Mouse (Mus musculus) intestine, embryonic 15.5 days (tissue): ENCODE measurements around the gene Acbd3. TPM values are rescaled to one million over a fixed set of nuclear protein-coding genes. Genes with fewer than 3 reads are reported as not detected.

ENCODE experiments used
- ATAC-seq: fragments of 200-750 bp; cut with Nextera tagmentation; 2 replicates; pipeline ENCODE4 v1.8.0; 2017; ENCODE audit warnings: moderate TSS enrichment, moderate library complexity
- H3K27ac ChIP-seq: fragments of 300-500 bp; sonication (generic); 2 replicates; pipeline ENCODE4 v1.5.1; 2015; ENCODE audit warnings: mild to moderate bottlenecking, inconsistent platforms
- H3K27me3 ChIP-seq: fragments of 300-500 bp; sonication (generic); replicated peaks from 2 replicates; pipeline ENCODE4 v1.6.1; 2015; ENCODE audit warnings: inconsistent platforms
- H3K36me3 ChIP-seq: fragments of 300-500 bp; sonication (generic); 2 replicates; pipeline ENCODE4 v1.6.1; 2015; ENCODE audit warnings: inconsistent platforms
- H3K4me1 ChIP-seq: fragments of 300-500 bp; sonication (generic); replicated peaks from 2 replicates; pipeline ENCODE4 v1.6.1; 2015; ENCODE audit warnings: inconsistent platforms
- H3K4me2 ChIP-seq: fragments of 300-500 bp; sonication (generic); replicated peaks from 2 replicates; pipeline ENCODE4 v1.6.1; 2015; ENCODE audit warnings: mild to moderate bottlenecking, inconsistent platforms
- H3K4me3 ChIP-seq: fragments of 300-500 bp; sonication (generic); replicated peaks from 2 replicates; pipeline ENCODE4 v1.5.1; 2015; ENCODE audit warnings: inconsistent platforms
- H3K9ac ChIP-seq: fragments of 300-500 bp; sonication (generic); 2 replicates; pipeline ENCODE4 v1.6.1; 2015; ENCODE audit warnings: inconsistent platforms
- H3K9me3 ChIP-seq: fragments of 300-500 bp; sonication (generic); 2 replicates; pipeline ENCODE4 v1.6.1; 2016; ENCODE audit warnings: inconsistent platforms
- WGBS: fragments of 180-500 bp; shearing (Covaris S2); methylation state at CpG from one replicate; pipeline ENCODE4 v1.1.7; 2015; 5-methylcytosine and 5-hydroxymethylcytosine counted together
- polyA plus RNA-seq: library from polyadenylated mRNA; unstranded; fragments of >200 nt; fragmentation: Nextera tagmentation; extraction: Ambion mirVana; gene quantifications from 2 replicates; pipeline ENCODE4 v1.2.1, GENCODE M21; 2015

Acbd3 gene
- polyA plus RNA-seq, 1 experiment from 2014 or later: 18.8 TPM

GRCm38 (mm10) chr1:180723701-180724238 is 2.1 kb upstream of the Acbd3 start:
- no peak overlapping the region for H3K27ac ChIP-seq
- 22% methylated on average over 1 of the region's 1 CpGs for WGBS

GRCm38 (mm10) chr1:180726183-180726582 is 340 bp downstream of the Acbd3 start:
- Histone ChIP-seq H3K27me3 (no peaks in the 10 kb centered on the region), H3K27ac (peak overlapping the region; percentile 89), H3K36me3 (no peaks in the 10 kb centered on the region), H3K4me2 (peak overlapping the region; percentile 74), H3K4me3 (peak overlapping the region; percentile 100), H3K4me1 (no peaks in the 10 kb centered on the region; the same call in none of the 2 replicates), H3K9ac (peak overlapping the region; percentile 99), H3K9me3 (no peaks in the 10 kb centered on the region)
- WGBS: under 1% methylated on average over 42 of the region's 42 CpGs
- ATAC-seq: peak; percentile 83

More at GRCm38 (mm10) chr1:180723701-180724238, 2.1 kb upstream of the Acbd3 start:
- no peak overlapping the region for H3K4me3 ChIP-seq
- H3K4me2 ChIP-seq: no peak overlapping the region
- H3K36me3 ChIP-seq: no peaks in the 10 kb centered on the region
- no peaks in the 10 kb centered on the region for H3K27me3 ChIP-seq
- H3K4me1 ChIP-seq: no peaks in the 10 kb centered on the region; the same call in 1 of the 2 replicates
- no peak overlapping the region for H3K9ac ChIP-seq
- no peak for ATAC-seq
- no peaks in the 10 kb centered on the region for H3K9me3 ChIP-seq

GRCm38 (mm10) chr1:180729231-180729630 is 3.4 kb downstream of the Acbd3 start:
- ATAC-seq: no peak
- H3K4me3 ChIP-seq: no peak overlapping the region
- H3K27ac ChIP-seq: no peak overlapping the region
- H3K4me2 ChIP-seq: no peak overlapping the region
- no peaks in the 10 kb centered on the region for H3K9me3 ChIP-seq
- H3K9ac ChIP-seq: no peak overlapping the region
- H3K4me1 ChIP-seq: no peaks in the 10 kb centered on the region; the same call in none of the 2 replicates
- 92% methylated on average over 3 of the region's 3 CpGs for WGBS
- H3K27me3 ChIP-seq: no peaks in the 10 kb centered on the region
- H3K36me3 ChIP-seq: peaks cover under 1% of the 10 kb centered on the region; the same call in 1 of the 2 replicates

GRCm38 (mm10) chr1:180747827-180748226 is 22.0 kb downstream of the Acbd3 start:
- Histone ChIP-seq H3K27me3 (no peaks in the 10 kb centered on the region), H3K4me2 (no peak overlapping the region), H3K9ac (no peak overlapping the region), H3K27ac (no peak overlapping the region), H3K36me3 (peaks cover 43% of the 10 kb centered on the region), H3K9me3 (no peaks in the 10 kb centered on the region), H3K4me3 (no peak overlapping the region), H3K4me1 (no peaks in the 10 kb centered on the region)
- no peak for ATAC-seq

- H3K27me3 ChIP-seq: no peaks in the 10 kb centered on the region
- peaks cover 23% of the 10 kb centered on the region for H3K36me3 ChIP-seq
- peak; percentile 56; the same call in 1 of the 2 replicates for ATAC-seq
- H3K27ac ChIP-seq: no peak overlapping the region
- H3K9me3 ChIP-seq: no peaks in the 10 kb centered on the region
- H3K9ac ChIP-seq: no peak overlapping the region
- no peak overlapping the region for H3K4me3 ChIP-seq
- no peak overlapping the region for H3K4me2 ChIP-seq
- H3K4me1 ChIP-seq: no peaks in the 10 kb centered on the region
- WGBS: 87% methylated on average over 11 of the region's 11 CpGs
These were observed 26.3 kb downstream of the Acbd3 start for GRCm38 (mm10) chr1:180752115-180752514.

- no peaks in the 10 kb centered on the region for H3K9me3 ChIP-seq
These were observed 28.5 kb downstream of the Acbd3 start for GRCm38 (mm10) chr1:180754376-180754775.

GRCm38 (mm10) chr1:180756711-180757110 is 30.9 kb downstream of the Acbd3 start:
- Histone ChIP-seq H3K4me1 (no peaks in the 10 kb centered on the region; the same call in 1 of the 2 replicates), H3K27ac (no peak overlapping the region), H3K9ac (no peak overlapping the region), H3K27me3 (no peaks in the 10 kb centered on the region), H3K4me3 (no peak overlapping the region), H3K9me3 (no peaks in the 10 kb centered on the region), H3K36me3 (peaks cover 15% of the 10 kb centered on the region), H3K4me2 (no peak overlapping the region)
- ATAC-seq: no peak
- WGBS: 98% methylated on average over 2 of the region's 2 CpGs

More at GRCm38 (mm10) chr1:180754376-180754775, 28.5 kb downstream of the Acbd3 start:
- Histone ChIP-seq H3K27me3 (no peaks in the 10 kb centered on the region), H3K4me2 (no peak overlapping the region), H3K9ac (no peak overlapping the region), H3K27ac (no peak overlapping the region), H3K4me3 (no peak overlapping the region), H3K4me1 (no peaks in the 10 kb centered on the region; the same call in 1 of the 2 replicates), H3K36me3 (peaks cover 16% of the 10 kb centered on the region)
- WGBS: 90% methylated on average over 8 of the region's 8 CpGs
- no peak for ATAC-seq

- no peaks in the 10 kb centered on the region for H3K27me3 ChIP-seq
- H3K9ac ChIP-seq: no peak overlapping the region
- H3K4me2 ChIP-seq: 0 out of 2 replicates have a peak overlapping the region, but pooled peaks have one; percentile 1
- peaks cover 9% of the 10 kb centered on the region for H3K36me3 ChIP-seq
- 70% methylated on average over 3 of the region's 3 CpGs for WGBS
- peak overlapping the region; percentile 52 for H3K27ac ChIP-seq
- peak; percentile 72 for ATAC-seq
- H3K4me3 ChIP-seq: no peak overlapping the region
- H3K9me3 ChIP-seq: no peaks in the 10 kb centered on the region
- H3K4me1 ChIP-seq: peaks cover 4% of the 10 kb centered on the region; the same call in 1 of the 2 replicates
These were observed 31.6 kb downstream of the Acbd3 start for GRCm38 (mm10) chr1:180757252-180757955.

- no peaks in the 10 kb centered on the region for H3K9me3 ChIP-seq
- 0 out of 2 replicates have a peak overlapping the region, but pooled peaks have one; percentile 1 for H3K4me2 ChIP-seq
- H3K27me3 ChIP-seq: no peaks in the 10 kb centered on the region
- peak; percentile 86 for ATAC-seq
- H3K36me3 ChIP-seq: peaks cover 5% of the 10 kb centered on the region; the same call in 1 of the 2 replicates
- no peak overlapping the region for H3K4me3 ChIP-seq
- 76% methylated on average over 7 of the region's 7 CpGs for WGBS
- no peak overlapping the region for H3K9ac ChIP-seq
- peaks cover 4% of the 10 kb centered on the region; the same call in 1 of the 2 replicates for H3K4me1 ChIP-seq
- peak overlapping the region; percentile 52 for H3K27ac ChIP-seq
These were observed 32.2 kb downstream of the Acbd3 start for GRCm38 (mm10) chr1:180757956-180758520.

- H3K9me3 ChIP-seq: no peaks in the 10 kb centered on the region
- H3K4me2 ChIP-seq: no peak overlapping the region
- WGBS: 61% methylated on average over 11 of the region's 11 CpGs
- peaks cover 11% of the 10 kb centered on the region for H3K4me1 ChIP-seq
- H3K27ac ChIP-seq: no peak overlapping the region
- no peak overlapping the region for H3K9ac ChIP-seq
- no peaks in the 10 kb centered on the region for H3K36me3 ChIP-seq
- H3K27me3 ChIP-seq: no peaks in the 10 kb centered on the region
- ATAC-seq: 0 out of 2 replicates have a peak, but pooled peaks have one; percentile 52
- no peak overlapping the region for H3K4me3 ChIP-seq
These were observed 36.3 kb downstream of the Acbd3 start for GRCm38 (mm10) chr1:180762180-180762579.

GRCm38 (mm10) chr1:180762679-180763078 is 36.8 kb downstream of the Acbd3 start:
- WGBS: 75% methylated on average over 8 of the region's 8 CpGs
- Histone ChIP-seq H3K9me3 (no peaks in the 10 kb centered on the region), H3K4me1 (peaks cover 13% of the 10 kb centered on the region), H3K4me2 (peak overlapping the region; percentile 91; the same call in 1 of the 2 replicates), H3K27ac (no peak overlapping the region), H3K9ac (no peak overlapping the region), H3K4me3 (no peak overlapping the region), H3K36me3 (no peaks in the 10 kb centered on the region), H3K27me3 (no peaks in the 10 kb centered on the region)
- ATAC-seq: no peak

GRCm38 (mm10) chr1:180763307-180763706 is 37.5 kb downstream of the Acbd3 start:
- WGBS: 13% methylated on average over 14 of the region's 14 CpGs
- no peak for ATAC-seq
- Histone ChIP-seq H3K9me3 (no peaks in the 10 kb centered on the region), H3K36me3 (no peaks in the 10 kb centered on the region), H3K9ac (peak overlapping the region; percentile 47), H3K27ac (no peak overlapping the region), H3K4me3 (peak overlapping the region; percentile 37), H3K4me2 (peak overlapping the region; percentile 91), H3K27me3 (no peaks in the 10 kb centered on the region), H3K4me1 (peaks cover 19% of the 10 kb centered on the region; the same call in 1 of the 2 replicates)
